Mouse (Mus musculus) adrenal gland (tissue): Measurements from ENCODE around the gene Il11ra1.
"Not testable (repeated sequence)": the region's sequence is repeated elsewhere in the genome, so short reads cannot be mapped to it uniquely, and the experiment has no call there.

Experiments
- intact Hi-C: fragments of 180-260 bp; cut with DNase I; formaldehyde crosslinking; loops from one replicate; pipeline ENCODE4 v1.15.1; 2025
- long read RNA-seq, 2 experiments: library from polyadenylated mRNA; unstranded; transcript quantifications; one replicate each; pipeline ENCODE4 v2.0.0; 2020; ENCODE audit warnings: borderline replicate concordance in 1 of 2; ENCODE audit not compliant: insufficient replicate concordance in 1 of 2

Gene Il11ra1
- long read RNA-seq, experiment 1, transcript Il11ra1-201 (13 exons, 2,009 nt): major isoform, 65 of 80 reads
- long read RNA-seq, experiment 1, partial matches to known transcripts: 5 of 80 reads
- long read RNA-seq, experiment 1, other reads (novel, unspliced or antisense): 8 of 80 reads
- long read RNA-seq, experiment 2, transcript Il11ra1-201 (13 exons, 2,009 nt): major isoform, 82 of 98 reads
- long read RNA-seq, experiment 2, partial matches to known transcripts: 7 of 98 reads
- long read RNA-seq, experiment 2, other reads (novel, unspliced or antisense): 7 of 98 reads

DNA sequence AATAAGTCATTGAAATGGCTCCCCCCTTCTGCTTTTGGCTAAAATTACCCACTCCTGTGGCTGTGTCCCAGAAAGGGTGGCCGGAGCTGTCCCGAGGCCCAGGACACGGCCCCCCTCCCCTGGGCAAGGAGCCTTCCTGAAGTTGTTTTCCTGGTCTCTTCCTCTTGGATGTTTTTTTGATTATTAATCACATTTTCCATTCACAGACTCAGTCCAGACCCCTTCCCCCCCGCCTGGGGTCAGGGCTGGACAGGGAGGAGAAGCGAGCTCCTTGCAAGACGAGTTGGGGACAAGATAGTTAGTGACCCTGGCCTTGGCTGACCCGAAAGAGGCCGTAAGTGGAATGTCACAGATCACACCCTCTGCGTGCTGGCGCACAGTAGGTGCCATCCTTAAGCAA lies at the start of gene Il11ra1:
TSS of gene Il11ra1 (plus strand) at position 207 of the 400 bp plus-strand sequence.
- intact Hi-C loops: not testable (repeated sequence)

DNA sequence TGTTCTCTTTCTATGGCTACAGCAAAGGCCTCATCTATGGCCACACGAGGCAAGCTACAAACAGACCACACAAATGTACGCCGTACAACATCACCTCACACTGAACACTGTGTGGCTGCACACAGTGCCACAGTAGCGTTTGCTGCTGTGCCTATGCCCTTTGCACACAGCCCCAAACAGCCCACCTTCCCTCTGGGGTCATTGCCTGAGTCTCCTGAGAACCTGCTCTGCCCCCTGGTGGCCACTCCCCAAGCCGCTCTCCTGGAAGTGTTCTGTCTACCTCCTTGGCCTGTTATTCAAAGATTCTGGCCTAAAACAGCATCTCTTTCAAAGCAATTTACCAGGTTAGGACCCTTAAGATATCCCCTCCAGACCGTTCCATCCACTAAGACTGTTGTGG lies 46.5 kb upstream of the Il11ra1 start:
- intact Hi-C loops: loop anchor here (2.0 to 5.0 kb wide), 3 partner anchors 36 to 100 kb away; no protein-coding TSS in a partner anchor

DNA sequence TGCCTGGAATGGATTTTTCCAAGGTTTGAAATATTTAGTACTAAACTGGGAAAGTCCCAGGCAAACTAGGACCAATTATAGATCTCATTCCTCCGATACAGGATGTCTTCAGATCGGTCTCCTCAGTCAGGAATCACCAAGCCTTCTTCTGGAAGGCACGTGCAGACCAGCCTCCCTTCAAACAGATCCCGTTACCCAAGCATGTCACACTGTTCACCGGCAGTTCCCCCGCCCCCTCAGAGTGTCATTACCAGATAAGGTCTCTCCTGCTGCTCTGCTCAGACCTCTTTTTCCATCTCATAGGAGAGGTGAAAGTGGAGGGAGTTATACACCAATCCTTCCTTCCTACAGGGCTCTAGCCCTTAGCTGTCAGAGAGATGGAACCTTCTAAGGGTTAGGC lies 46.1 kb upstream of the Il11ra1 start:
- intact Hi-C loops: loop anchor here (2.0 to 5.0 kb wide), 3 partner anchors 36 to 101 kb away; no protein-coding TSS in a partner anchor

DNA sequence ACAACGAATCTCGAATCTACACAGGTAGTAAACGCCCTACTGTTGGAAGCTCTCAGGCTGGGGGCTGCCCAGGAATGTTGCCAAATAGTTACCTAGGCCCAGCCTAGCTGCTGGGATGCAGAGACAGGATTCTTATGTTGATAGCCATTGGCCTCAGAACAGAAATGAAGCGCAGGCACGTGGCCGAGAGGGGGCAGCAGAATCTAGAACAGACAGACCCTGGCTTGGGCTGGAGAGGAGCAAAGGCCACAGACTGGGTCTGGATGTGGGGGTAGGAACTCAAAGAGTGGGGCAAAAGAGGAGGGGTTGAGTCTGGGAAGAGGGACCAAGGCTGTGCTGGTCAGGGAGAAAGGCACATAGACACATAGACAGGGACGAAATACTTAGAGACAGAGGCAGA lies 45.6 kb upstream of the Il11ra1 start:
- intact Hi-C loops: loop anchor here (5.0 kb wide), 2 partner anchors 37 to 53 kb away; no protein-coding TSS in a partner anchor

DNA sequence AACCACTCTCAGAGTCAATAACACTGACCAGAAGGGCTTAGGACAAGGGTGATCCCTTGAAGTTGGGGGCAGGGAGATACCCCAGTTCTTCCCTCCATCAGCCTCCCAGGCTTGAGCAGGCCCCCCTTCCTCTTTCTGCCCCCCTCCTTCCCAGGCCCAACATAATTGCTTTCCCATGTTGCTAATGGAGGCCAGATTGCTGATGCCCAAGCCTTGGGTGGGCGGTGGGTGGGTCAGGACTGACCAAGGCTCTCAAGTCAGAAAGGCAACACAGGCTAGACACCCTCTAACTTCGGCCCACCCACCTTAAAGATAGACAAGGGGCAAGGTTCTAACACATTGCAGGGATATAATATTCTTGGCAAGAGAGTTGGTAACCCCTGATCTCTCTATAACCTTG lies 44.3 kb upstream of the Il11ra1 start:
- intact Hi-C loops: no loop called here

DNA sequence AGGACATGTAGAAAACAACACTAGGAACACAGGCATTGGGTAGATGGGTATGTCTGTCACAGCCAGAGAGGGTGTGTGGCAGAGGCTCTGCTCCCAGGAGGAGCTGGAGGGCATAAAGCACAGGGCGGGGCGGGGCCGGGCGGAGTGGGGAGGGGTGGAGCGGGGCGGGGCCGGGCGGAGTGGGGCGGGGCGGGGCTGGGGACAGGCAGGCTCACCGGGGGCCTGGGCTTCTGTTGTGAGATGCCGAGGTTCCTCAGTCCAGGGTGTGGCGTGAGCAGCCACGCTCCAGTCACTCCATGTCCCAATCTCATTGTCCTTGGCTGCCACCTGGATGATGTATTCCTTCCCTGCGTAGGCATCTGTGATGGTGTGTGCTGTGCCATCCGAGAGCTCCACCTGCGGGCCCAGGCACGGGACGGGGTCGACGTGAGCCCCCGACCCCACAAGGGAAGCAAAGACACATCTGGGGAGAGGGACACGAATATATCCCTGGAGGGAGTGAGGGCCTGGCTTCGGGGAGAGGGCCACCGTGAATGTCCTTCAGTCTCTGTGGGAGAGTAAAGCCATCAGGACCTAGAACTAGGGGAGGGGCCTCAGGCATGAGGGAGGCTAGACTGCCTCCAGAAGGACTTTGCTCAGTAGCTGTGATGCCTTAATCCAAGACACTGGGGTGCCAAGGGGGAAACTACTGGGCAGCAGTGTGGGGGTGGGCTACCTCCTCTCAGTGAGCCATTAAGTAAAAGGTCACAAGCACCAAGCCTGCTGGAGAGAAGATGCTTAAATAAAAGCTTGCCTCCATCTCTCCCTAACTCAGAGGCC lies 41.0 kb upstream of the Il11ra1 start:
- intact Hi-C loops: no loop called here

DNA sequence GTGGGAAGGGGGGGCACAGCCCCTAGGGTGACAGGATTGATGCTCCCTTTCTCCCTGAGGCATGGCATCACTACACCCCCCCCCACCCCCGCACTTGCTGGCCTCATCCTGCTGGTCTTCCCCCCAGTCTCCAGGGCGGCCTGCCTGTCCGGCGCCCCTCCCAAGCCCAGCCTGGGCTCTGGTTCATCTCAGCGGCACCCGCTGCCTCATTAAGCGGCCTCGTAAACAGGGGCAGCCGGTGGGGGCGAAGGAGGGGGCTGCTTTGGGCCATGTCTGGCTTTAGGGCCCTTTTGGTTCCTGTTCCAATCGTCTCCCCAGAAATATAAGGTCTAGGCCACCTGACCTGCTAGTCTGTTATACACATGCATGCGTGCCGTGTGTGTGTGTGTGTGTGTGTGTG lies 40.2 kb upstream of the Il11ra1 start:
- intact Hi-C loops: no loop called here

DNA sequence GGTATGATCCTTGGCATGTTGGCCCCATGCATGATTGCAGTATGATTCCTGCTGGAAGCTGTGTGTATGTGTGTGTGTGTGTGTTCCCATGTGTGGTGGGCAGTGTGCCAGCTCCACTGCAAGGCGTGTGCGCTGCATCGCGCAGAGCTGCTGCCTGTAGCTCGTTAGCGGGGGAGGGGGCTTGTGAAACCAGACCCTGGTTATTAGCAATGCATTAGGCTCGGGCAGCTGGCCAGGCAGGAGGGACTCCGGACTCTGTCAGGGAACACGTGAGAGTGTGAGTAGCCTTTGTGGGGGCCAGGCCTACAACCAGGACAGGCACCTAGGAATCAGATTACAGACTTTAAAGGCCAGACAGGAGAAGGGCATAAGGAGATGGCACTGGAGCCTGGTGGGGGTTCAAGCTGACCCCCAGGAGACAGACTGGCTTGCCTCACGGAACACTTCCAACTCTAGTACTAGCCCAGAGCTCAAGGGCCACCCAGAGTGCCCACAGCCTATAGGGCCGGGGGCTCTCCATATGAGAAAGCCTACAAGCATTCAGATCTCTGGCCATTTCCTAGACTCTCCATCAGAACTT lies 38.8 kb upstream of the Il11ra1 start:
- intact Hi-C loops: no loop called here

DNA sequence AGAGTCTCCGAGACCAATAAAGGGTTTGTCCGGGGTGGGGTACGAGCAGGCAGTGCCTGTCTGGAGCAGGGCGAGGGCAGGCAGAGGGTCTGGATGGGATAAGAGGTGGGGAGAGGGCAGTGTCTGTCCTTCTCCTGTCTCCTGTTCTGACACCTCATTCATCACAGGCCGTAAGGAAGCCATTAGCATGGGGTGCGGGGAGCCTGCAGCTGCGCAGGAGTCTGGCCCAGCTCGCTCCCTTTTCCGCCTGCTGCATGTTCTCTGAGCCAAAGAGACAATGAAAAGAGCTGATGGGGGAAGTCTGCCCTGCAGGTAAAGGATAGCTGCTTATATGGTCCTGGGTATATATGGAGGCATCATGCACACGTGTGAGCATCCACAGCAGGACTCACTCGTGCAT lies 37.1 kb upstream of the Il11ra1 start:
- intact Hi-C loops: no loop called here

DNA sequence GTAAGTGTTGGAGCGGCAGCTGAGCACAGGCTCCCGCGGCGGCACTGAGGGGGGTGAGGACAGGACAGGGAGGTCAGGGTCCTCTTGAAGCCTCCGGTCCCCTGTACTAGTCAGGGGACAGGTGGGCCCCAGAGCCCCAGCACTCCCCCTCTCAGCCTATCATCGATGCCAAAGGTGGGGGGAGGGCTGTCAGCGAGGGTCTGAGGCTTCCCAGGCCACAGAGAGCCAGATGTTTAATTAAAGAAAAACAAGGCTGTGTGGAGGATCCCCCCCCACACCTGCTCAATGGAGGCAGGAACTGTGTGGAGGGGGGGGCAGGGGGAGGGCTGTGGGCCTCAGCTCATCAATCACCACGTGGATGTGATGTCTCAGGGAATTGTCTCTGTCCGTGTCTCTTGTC lies 36.2 kb upstream of the Il11ra1 start:
- intact Hi-C loops: no loop called here

DNA sequence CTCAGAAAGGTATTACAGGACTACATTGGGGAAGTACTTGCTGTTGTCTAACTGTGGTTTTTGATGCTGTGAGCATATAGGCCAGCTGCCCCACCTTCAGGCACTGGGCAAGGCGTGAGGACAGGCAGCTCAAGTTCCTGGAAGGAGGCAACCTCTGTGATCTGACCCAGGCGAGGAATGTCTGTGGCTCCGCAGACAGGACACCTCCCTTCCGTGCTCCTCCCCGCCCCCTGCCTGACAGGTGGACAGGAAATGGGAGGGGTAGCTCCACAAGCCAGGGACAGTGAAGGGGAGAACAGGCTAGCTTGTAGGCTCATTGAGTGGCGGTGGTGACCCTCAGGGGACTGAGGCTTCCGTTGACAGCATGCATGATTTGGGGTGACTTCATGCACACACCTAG lies 35.3 kb upstream of the Il11ra1 start:
- intact Hi-C loops: no loop called here

DNA sequence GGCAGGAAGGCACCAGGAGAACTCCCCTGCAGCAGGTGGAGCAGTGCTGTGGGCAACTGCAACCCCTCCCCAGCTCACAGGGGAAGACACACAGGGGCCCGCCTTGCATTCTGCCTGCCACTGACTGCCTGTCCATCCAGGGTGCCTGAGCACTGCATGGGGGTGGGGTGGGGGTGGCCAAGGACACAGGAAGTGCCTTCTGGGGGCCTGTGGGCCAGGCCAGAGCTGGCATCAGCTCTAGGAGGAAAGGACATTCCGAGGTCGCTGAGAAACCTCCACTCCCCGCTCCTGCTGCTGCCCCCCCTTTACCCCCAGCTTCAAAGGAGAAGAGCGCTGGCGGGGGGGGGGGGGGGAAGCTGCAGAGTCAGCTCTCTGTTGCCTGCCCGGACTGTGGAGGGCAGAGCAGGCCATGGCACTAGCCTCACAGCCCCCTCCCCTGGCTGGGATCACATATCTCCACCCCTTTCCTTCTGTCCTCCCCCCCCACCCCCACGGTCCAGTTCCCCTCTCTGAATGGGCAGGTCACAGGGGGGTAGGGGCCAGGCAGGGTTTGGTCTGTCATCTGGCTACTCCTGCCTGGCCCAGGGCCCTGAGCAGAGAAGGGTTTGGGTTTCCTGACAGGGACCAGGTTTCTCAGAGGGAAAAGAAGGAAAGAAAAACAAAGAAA lies 34.6 kb upstream of the Il11ra1 start:
- intact Hi-C loops: no loop called here

DNA sequence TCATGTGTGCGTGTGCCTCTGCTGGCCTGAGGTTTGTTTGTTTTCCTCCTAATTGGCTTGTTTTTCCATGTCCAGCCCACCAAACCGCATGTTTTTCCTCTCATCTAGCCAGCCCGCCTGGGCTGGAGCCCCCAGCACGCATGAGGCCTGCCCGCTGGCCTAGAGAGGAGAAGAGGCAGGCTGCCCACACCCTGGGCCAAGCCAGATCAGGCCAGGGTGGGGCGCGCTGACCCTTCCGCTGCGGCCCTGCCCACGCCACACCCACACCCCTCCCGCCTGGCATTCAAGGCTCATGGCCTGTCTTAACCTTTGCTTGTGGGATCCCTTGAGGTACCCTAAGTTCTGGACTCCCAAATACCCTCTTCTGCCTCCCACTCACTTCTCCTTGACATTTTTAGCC lies 33.1 kb upstream of the Il11ra1 start:
- intact Hi-C loops: no loop called here

DNA sequence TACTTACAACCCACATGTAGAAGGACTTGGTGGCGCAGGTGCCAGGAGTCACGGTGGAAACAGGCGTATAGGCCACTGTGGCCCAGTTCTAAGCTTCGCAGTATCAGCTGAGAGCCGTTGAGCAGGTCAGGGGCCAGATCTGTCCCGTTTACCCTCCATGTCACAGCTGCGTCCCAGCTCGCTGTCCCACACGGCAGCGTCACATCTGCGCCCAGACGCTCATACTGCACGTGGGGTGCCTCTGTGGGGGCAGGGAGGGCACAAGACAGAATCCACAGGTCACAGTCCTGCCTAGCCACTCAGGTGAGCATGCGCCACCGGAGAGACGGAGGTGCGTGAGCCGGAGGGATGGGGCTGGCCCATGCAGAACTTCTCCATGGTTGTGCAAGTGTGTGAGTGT lies 29.0 kb upstream of the Il11ra1 start:
- intact Hi-C loops: no loop called here

DNA sequence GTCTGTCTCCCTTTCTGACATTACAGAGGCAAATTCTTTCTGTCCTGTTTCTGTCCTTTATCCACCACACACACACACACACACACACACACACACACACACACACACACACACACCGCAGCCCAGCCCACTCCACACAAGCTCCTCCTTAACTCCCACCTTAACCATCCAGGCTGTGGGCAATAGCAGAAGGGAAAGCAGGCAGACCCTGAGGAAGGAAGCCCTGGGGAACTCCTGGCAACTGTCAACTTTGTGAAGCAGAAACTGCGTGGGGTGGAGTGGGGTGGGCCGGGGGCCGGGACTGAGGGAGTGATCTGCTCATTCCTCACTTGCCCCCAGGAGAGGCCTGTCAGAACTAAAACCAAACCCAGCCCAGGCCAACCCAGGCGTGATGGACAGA lies 28.3 kb upstream of the Il11ra1 start:
- intact Hi-C loops: no loop called here

DNA sequence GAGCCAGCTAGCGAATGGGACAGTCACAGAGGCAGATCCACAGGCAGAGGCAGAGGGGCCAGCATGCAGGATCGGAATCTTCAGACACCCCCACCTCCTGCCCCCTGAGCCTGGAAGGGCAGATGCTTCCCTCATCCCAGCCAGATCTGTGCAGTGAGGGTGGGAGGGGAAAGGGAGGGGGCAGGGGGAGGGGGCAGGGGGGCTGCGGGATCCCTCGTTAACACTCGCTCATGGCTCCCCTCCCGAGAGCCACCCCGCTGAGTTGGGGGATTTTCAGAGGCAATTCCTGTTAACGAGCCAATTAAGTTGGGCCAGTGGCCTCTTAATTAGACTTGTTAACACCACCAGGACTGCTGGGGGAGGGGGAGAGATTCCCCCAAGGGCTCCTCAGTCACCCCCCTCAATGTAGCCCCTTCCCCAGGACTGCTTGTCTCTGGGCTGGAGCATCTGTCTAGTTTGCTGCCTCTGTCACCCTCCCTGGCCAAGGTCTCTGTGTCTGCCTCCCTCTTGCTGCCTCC lies 27.8 kb upstream of the Il11ra1 start:
- intact Hi-C loops: no loop called here

DNA sequence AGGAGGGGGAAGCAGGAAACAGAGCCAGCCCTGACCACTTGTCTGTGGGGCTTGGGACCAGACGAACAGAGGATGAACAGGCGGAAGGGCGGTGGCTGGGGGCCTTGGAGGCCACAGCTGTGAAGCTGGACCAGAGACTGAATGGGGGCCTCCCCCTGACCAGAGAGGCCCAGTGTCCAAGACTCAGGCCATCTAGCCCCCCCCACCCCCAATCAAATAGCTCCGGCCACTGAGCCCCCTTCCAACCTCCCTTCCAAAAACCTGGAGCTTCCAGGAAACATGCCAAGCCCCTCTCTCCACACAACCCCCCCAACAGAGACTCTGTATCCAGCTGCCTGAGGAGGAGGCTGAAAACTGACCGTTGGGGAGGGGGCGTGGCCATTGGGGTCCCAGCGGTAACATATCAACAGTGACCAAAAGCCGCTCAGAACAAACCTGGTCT lies 27.2 kb upstream of the Il11ra1 start:
- intact Hi-C loops: no loop called here

DNA sequence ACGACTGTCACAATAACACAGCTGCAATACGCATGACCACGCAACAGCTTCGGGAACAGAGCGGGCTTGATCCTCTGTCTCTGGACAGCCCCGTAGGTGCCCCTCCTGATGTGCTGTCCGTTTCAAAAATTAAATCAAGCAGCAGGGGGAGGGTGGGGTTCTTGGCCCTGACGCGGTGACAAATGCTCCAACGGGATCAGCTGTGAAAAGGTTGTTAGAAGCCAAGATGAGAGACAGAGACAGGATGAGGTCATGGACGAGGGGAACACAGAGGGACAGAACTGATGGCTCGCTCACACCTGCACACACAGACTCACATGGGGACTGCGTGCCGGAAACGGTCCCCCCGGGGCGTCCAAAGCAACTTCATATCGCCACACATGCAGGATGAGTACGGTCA lies 26.6 kb upstream of the Il11ra1 start:
- intact Hi-C loops: no loop called here

DNA sequence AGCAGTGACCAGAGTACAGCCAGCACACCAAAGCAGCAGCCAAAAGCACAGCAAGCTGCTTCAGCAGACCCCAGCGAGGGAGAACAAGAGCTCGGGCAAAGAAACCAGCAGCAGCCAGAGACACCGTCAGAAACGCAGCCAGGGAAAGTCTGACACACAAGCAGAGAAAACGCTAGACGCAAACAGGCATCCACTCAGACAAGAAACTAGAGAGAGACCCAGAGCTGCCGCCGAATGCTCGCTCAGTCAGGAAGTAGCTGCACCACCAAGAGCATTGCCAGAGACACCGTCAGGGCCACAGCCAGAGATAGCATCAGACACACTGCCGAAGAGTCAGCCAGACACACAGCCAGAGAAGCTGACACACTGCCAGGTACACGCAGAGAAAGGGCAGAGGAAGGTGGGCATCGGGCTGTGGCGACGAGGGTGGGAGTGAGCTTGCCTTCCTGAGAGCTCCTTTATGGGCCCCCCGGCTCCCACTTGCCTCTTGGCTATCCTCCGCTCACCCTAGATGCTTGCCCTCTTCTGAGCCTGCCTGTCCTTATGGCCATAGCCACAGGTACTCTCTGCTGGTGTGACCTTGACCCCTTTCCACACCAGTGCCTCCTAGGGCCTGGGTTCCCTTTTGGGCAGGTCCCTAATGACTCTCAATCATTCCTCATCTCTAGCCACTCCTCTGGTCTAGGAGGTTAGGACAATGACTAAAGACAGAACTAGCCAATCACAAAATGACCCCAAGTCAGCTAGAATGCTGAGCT lies 23.4 kb upstream of the Il11ra1 start:
- intact Hi-C loops: no loop called here

DNA sequence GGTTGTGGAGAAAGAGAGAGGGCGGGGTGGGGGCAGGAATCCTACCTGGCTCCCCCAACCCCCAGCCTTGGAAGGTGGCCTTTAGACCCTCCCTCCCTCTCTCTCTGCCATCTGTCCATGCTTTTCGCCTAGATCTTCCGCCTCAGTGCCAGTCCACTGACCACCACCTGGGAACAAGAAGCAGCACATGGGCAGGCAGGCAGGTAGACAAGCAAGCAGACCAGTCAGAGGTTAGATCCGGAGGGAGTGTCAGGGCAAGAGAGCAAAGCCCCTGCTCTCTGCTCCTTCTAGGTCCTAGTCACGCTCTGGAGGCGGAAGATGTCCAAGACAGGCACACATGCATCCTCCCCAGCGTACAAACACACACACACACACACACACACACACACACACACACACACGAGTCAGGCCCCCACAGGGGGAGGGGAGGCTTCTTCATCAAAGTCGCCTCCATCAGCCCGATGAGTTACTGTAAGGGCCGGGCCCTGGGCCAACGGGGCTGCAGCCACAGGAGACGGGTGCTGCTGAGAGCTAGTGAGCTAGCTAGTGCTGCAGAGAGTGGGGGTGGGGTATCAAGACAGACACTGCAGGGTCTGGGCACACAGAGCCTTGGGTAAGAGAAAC lies 22.7 kb upstream of the Il11ra1 start:
- intact Hi-C loops: no loop called here
